Mouse (Mus musculus) urinary bladder, postnatal 14 days (tissue): ENCODE results near the gene Amy2a4.
"Not testable (repeated sequence)": the region's sequence is repeated elsewhere in the genome, so short reads cannot be mapped to it uniquely, and the experiment has no call there.

Source experiments
- DNase-seq: peaks from one replicate; pipeline ENCODE4 v3.0.0; 2021; ENCODE audit warnings: low spot score

Gene Amy2a4

DNA sequence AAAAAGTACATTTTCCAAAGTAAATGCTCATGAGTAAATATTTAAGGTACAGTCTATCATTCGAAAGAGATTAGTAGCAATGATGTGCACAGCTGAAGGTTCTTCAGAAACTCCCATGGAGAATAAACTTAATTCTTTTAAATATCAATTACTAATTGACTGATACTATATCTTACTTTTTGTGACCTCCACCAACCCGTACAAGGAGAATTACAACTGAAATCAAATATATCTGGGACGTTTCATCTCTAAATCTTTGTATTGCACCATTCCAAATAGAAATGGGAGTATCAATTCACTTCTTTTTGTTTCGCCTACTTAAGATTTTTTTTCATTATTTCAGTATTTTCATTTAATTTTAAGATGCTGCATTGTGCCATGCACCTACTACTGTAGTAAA lies at the start of gene Amy2a4:
Gene Amy2a4 (minus strand): TSS at position 101 of the 400 bp plus-strand sequence.
- DNase-seq, result not testable (repeated sequence)

DNA sequence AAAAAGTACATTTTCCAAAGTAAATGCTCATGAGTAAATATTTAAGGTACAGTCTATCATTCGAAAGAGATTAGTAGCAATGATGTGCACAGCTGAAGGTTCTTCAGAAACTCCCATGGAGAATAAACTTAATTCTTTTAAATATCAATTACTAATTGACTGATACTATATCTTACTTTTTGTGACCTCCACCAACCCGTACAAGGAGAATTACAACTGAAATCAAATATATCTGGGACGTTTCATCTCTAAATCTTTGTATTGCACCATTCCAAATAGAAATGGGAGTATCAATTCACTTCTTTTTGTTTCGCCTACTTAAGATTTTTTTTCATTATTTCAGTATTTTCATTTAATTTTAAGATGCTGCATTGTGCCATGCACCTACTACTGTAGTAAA lies 32.7 kb upstream of the Amy2a4 start, which contains the start of gene Amy2a3:
Gene Amy2a3 (minus strand): TSS at position 101 of the 400 bp plus-strand sequence.
- not testable (repeated sequence) for DNase-seq

DNA sequence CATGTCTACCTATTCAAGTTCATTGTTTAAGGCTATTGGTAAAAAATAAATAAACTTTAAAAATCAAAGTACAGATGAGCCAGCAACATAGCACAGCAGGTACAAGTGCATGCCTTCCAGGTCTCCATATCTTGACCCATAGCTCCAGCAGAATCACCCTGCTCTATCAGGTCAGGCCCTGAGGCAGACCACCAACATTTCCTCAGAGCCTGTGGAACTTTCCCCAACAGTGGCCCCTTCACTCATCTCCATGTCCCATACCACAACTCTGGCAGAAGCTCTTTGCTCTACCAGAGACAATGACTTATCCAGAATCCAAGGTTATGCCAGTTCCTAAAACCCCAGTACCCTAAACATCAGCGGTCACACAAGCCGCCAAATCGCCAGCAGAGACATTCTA lies 21.7 kb upstream of the Amy2a4 start:
- not testable (repeated sequence) for DNase-seq

DNA sequence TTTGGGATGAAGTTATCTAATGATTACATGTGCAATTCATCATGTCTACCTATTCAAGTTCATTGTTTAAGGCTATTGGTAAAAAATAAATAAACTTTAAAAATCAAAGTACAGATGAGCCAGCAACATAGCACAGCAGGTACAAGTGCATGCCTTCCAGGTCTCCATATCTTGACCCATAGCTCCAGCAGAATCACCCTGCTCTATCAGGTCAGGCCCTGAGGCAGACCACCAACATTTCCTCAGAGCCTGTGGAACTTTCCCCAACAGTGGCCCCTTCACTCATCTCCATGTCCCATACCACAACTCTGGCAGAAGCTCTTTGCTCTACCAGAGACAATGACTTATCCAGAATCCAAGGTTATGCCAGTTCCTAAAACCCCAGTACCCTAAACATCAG lies 11.0 kb downstream of the Amy2a4 start:
- DNase-seq, result not testable (repeated sequence)

DNA sequence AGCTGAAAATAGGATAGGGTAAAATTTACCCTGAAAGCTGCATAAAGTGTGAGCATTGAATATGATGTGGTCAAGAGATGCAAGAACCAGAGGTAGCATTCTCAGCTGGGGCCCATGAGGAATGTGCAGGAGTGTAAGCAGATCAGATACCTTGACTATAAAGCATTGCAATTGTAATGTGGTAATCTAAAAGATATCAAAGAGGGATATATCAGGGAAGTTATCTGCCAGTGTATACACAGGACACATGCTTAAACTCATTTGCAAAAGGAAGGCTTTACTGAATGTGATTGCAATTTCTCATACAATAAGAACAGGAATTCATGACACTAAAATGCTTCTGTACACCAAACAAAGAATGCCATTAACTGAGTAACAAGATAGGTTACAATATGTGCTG lies 11.7 kb downstream of the Amy2a4 start:
- not testable (repeated sequence) for DNase-seq

DNA sequence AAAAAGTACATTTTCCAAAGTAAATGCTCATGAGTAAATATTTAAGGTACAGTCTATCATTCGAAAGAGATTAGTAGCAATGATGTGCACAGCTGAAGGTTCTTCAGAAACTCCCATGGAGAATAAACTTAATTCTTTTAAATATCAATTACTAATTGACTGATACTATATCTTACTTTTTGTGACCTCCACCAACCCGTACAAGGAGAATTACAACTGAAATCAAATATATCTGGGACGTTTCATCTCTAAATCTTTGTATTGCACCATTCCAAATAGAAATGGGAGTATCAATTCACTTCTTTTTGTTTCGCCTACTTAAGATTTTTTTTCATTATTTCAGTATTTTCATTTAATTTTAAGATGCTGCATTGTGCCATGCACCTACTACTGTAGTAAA lies 32.5 kb downstream of the Amy2a4 start, which contains the start of gene Amy2a5:
Gene Amy2a5 (minus strand): TSS at position 101 of the 400 bp plus-strand sequence.
- not testable (repeated sequence) for DNase-seq
